Mouse (Mus musculus) adipose tissue, adult 10 weeks (tissue): ENCODE measurements around the gene Gsdma3. TPM values are rescaled to one million over a fixed set of nuclear protein-coding genes. Genes with fewer than 3 reads are reported as not detected.

Experiments
- polyA plus RNA-seq: library from polyadenylated mRNA; stranded (reverse); fragments of 350-450 nt; fragmentation: Illumina TruSeq; extraction: RNeasy Lipid Tissue Mini Kit (QIAGEN cat#74804); gene quantifications from one replicate; pipeline ENCODE4 v1.2.3, GENCODE M21; 2014; ENCODE audit warnings: low read depth, low replicate concordance

The Gsdma3 gene
- not detected for polyA plus RNA-seq

GRCm38 (mm10) chr11:98625611-98626410 is at the start of gene Gsdma3, which contains the start of gene Gm12355:
Gene Gsdma3, plus strand, starts transcription at chr11:98626360.
Gene Gm12355, minus strand, starts transcription at chr11:98625661.

GRCm38 (mm10) chr11:98586892-98587563 is 39.1 kb upstream of the Gsdma3 start, which contains the start of gene Ormdl3:
Gene Ormdl3, minus strand, starts transcription at chr11:98587368.

GRCm38 (mm10) chr11:98597991-98598390 is 28.2 kb upstream of the Gsdma3 start, which contains the start of gene Lrrc3c:
Gene Lrrc3c, plus strand, starts transcription at chr11:98598291.

GRCm38 (mm10) chr11:98646459-98646858 is 20.3 kb downstream of the Gsdma3 start, which contains the start of gene Gsdma2:
Gene Gsdma2, plus strand, starts transcription at chr11:98646759.

GRCm38 (mm10) chr11:98664091-98664490 is 37.9 kb downstream of the Gsdma3 start, which contains the start of gene Gsdma:
Gene Gsdma, plus strand, starts transcription at chr11:98664351.

GRCm38 (mm10) chr11:98681786-98682745 is 55.9 kb downstream of the Gsdma3 start, which contains the start of gene Psmd3:
Gene Psmd3, plus strand, starts transcription at chr11:98682554.

Other genes with a start within 250 kb of the Gsdma3 start
- 0.69 TPM for gene Tcap, start 242.5 kb upstream of the Gsdma3 start, polyA plus RNA-seq
- 10.5 TPM for gene Pnmt, start 239.9 kb upstream of the Gsdma3 start, polyA plus RNA-seq
- gene Pgap3, start 225.9 kb upstream of the Gsdma3 start, polyA plus RNA-seq: 12.5 TPM
- 22.0 TPM for gene Erbb2, start 213.9 kb upstream of the Gsdma3 start, polyA plus RNA-seq
- 279 TPM for gene Mien1, start 187.4 kb upstream of the Gsdma3 start, polyA plus RNA-seq
- 34.5 TPM for gene Grb7, start 180.0 kb upstream of the Gsdma3 start, polyA plus RNA-seq
- 1.2 TPM for gene Ikzf3, start 80.3 kb upstream of the Gsdma3 start, polyA plus RNA-seq
- gene Zpbp2, start 75.3 kb upstream of the Gsdma3 start, polyA plus RNA-seq: 6.9 TPM
- gene Ormdl3, start 39.0 kb upstream of the Gsdma3 start, polyA plus RNA-seq: 125 TPM
- not detected for gene Lrrc3c, start 28.1 kb upstream of the Gsdma3 start, polyA plus RNA-seq
- gene Gm12355, start 699 bp upstream of the Gsdma3 start, polyA plus RNA-seq: not detected
- gene Gsdma2, start 20.4 kb downstream of the Gsdma3 start, polyA plus RNA-seq: not detected
- 0.31 TPM for gene Gsdma, start 38.0 kb downstream of the Gsdma3 start, polyA plus RNA-seq
- gene Psmd3, start 56.2 kb downstream of the Gsdma3 start, polyA plus RNA-seq: 87.4 TPM
- 0.79 TPM for gene Csf3, start 74.9 kb downstream of the Gsdma3 start, polyA plus RNA-seq
- gene Med24, start 103.1 kb downstream of the Gsdma3 start, polyA plus RNA-seq: 44.4 TPM
- gene Thra, start 114.3 kb downstream of the Gsdma3 start, polyA plus RNA-seq: 71.0 TPM
- 36.2 TPM for gene Nr1d1, start 149.0 kb downstream of the Gsdma3 start, polyA plus RNA-seq
- 61.1 TPM for gene Msl1, start 169.2 kb downstream of the Gsdma3 start, polyA plus RNA-seq
- 26.9 TPM for gene Casc3, start 178.5 kb downstream of the Gsdma3 start, polyA plus RNA-seq
- gene Rapgefl1, start 210.4 kb downstream of the Gsdma3 start, polyA plus RNA-seq: 1.9 TPM
- 8.2 TPM for gene Wipf2, start 237.3 kb downstream of the Gsdma3 start, polyA plus RNA-seq